ENCODE assay signal across 8 mouse cellular contexts in the genomic region with DNA sequence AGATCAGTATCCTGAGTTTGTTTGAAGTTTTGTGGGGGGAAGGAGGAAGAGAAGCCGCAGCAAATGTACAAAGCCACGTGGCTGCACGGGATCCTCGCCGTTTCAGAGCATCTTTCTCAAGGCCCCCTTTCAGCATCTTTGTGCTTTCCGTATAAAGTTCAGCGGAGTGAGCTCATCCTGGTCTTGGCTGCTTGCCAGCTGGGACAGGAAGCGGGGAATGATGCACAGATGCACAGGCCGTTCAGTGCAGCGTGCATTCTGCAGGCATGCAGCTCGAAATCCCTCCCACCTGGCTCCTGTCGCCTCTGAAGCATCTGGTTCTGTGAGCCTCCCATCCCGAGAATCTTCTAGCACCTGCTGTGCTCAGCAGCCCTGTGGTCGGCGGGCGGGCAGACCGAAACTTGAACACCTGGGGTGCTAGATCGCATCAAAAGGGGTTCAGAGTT.
DNase-seq lines count a peak whose midpoint lies in the region; ATAC-seq and TF ChIP-seq lines count a peak whose summit lies in the region.

No protein-coding gene starts in this region.

- H3K27me3 ChIP-seq in embryonic facial prominence, embryonic 10.5 days (replicated peaks; ENCODE audit: low read depth, poor library complexity, severe bottlenecking), result peaks cover 17% of the 10 kb centered on the region
- H3K27me3 ChIP-seq in heart, adult 2 months (ENCODE audit: control insufficient read depth, insufficient read depth, low read length), result no peaks in the 10 kb centered on the region
- no peaks in the 10 kb centered on the region for H3K27me3 ChIP-seq in intestine, postnatal 0 days (replicated peaks; ENCODE audit: control insufficient read depth, insufficient read depth, low read length)
- H3K27me3 ChIP-seq in limb, embryonic 12.5 days, result 0 out of 2 replicates have a peak, but pooled peaks cover 2% of the 10 kb centered on the region
- no peaks in the 10 kb centered on the region for H3K27me3 ChIP-seq in neural tube, embryonic 13.5 days

- 15% methylated on average over 18 of the region's 18 CpGs for WGBS in embryonic facial prominence, embryonic 10.5 days
- WGBS in heart, adult 2 months, result 23% methylated on average over 18 of the region's 18 CpGs
- WGBS in intestine, postnatal 0 days, result 23% methylated on average over 18 of the region's 18 CpGs
- 11% methylated on average over 18 of the region's 18 CpGs for WGBS in limb, embryonic 12.5 days
- 10% methylated on average over 18 of the region's 18 CpGs for WGBS in neural tube, embryonic 13.5 days

- H3K36me3 ChIP-seq in embryonic facial prominence, embryonic 10.5 days (replicated peaks), result no peaks in the 10 kb centered on the region
- peaks cover 21% of the 10 kb centered on the region for H3K36me3 ChIP-seq in heart, adult 2 months (ENCODE audit: control insufficient read depth, insufficient read depth, low read length)
- no peaks in the 10 kb centered on the region for H3K36me3 ChIP-seq in intestine, postnatal 0 days (ENCODE audit: control insufficient read depth, insufficient read depth)
- H3K36me3 ChIP-seq in limb, embryonic 12.5 days, result no peaks in the 10 kb centered on the region
- H3K36me3 ChIP-seq in neural tube, embryonic 13.5 days, result no peaks in the 10 kb centered on the region

- no peaks in the 10 kb centered on the region for H3K9me3 ChIP-seq in embryonic facial prominence, embryonic 10.5 days
- H3K9me3 ChIP-seq in intestine, postnatal 0 days (ENCODE audit: control insufficient read depth), result no peaks in the 10 kb centered on the region
- no peaks in the 10 kb centered on the region for H3K9me3 ChIP-seq in limb, embryonic 12.5 days
- no peaks in the 10 kb centered on the region for H3K9me3 ChIP-seq in neural tube, embryonic 13.5 days

- no peak overlapping the region; the same call in 1 of the 2 replicates for H3K4me3 ChIP-seq in embryonic facial prominence, embryonic 10.5 days
- no peak overlapping the region for H3K4me3 ChIP-seq in heart, adult 2 months
- no peak overlapping the region for H3K4me3 ChIP-seq in intestine, postnatal 0 days (ENCODE audit: low read depth, low read length)
- no peak overlapping the region for H3K4me3 ChIP-seq in limb, embryonic 12.5 days (replicated peaks)
- no peak overlapping the region for H3K4me3 ChIP-seq in neural tube, embryonic 13.5 days

- TF ChIP-seq POLR2A in heart, adult 2 months (IDR thresholded peaks at IDR 0.05; ENCODE audit: insufficient read depth, low read depth, low read length), result no peak

- H3K9ac ChIP-seq in heart, adult 2 months (ENCODE audit: low read depth, low read length), result no peak overlapping the region
- no peak overlapping the region for H3K9ac ChIP-seq in intestine, postnatal 0 days (ENCODE audit: low read depth, low read length)
- H3K9ac ChIP-seq in limb, embryonic 12.5 days (replicated peaks), result no peak overlapping the region
- H3K9ac ChIP-seq in neural tube, embryonic 13.5 days, result no peak overlapping the region

- no peak for TF ChIP-seq CTCF in heart, adult 2 months (IDR thresholded peaks at IDR 0.05)
- TF ChIP-seq CTCF in intestine, postnatal 0 days (IDR thresholded peaks at IDR 0.05; ENCODE audit: low read depth), result no peak

- ATAC-seq in intestine, postnatal 0 days, result peak; percentile 48
- ATAC-seq in limb, embryonic 12.5 days (ENCODE audit: insufficient number of reproducible peaks, insufficient read depth, low FRiP score, low TSS enrichment, low read depth), result peak; percentile 65; the same call in 1 of the 2 replicates
- ATAC-seq in neural tube, embryonic 13.5 days (ENCODE audit: low read depth), result peak; percentile 83
- no peak for ATAC-seq in granulocyte monocyte progenitor cell, adult 5-6 weeks (replicated peaks; ENCODE audit: poor library complexity, severe bottlenecking)

- TF ChIP-seq EP300 in heart, adult 2 months (IDR thresholded peaks at IDR 0.05; ENCODE audit: insufficient read depth, low read depth, low read length), result peak; percentile 35; the same call in 1 of the 2 replicates

- intact Hi-C loops in heart, adult 2 months (cut with DNase I), result no loop called here

- DNase-seq in ovary, postnatal 14 days (ENCODE audit: low spot score), result peak; percentile 37
- no peak for DNase-seq in ovary, adult 18-20 months (ENCODE audit: low spot score)
- peak; percentile 71 for DNase-seq in embryonic facial prominence, embryonic 10.5 days (ENCODE audit: low spot score)
- peak; percentile 75 to 77 for DNase-seq in heart, adult 2 months

- 0 out of 2 replicates have a peak overlapping the region, but pooled peaks have one; percentile 30 for H3K27ac ChIP-seq in embryonic facial prominence, embryonic 10.5 days (replicated peaks)
- H3K27ac ChIP-seq in heart, adult 2 months, result no peak overlapping the region; the same call in 1 of the 2 replicates
- H3K27ac ChIP-seq in intestine, postnatal 0 days (ENCODE audit: low read depth, low read length), result no peak overlapping the region
- no peak overlapping the region for H3K27ac ChIP-seq in limb, embryonic 12.5 days
- H3K27ac ChIP-seq in neural tube, embryonic 13.5 days (replicated peaks), result peak overlapping the region; percentile 56

- peaks cover 51% of the 10 kb centered on the region for H3K4me1 ChIP-seq in embryonic facial prominence, embryonic 10.5 days
- peaks cover 37% of the 10 kb centered on the region for H3K4me1 ChIP-seq in heart, adult 2 months (ENCODE audit: control insufficient read depth, insufficient read depth, low read length)
- H3K4me1 ChIP-seq in intestine, postnatal 0 days (replicated peaks; ENCODE audit: control insufficient read depth, insufficient read depth, low read length), result no peaks in the 10 kb centered on the region
- H3K4me1 ChIP-seq in limb, embryonic 12.5 days (replicated peaks), result peaks cover 49% of the 10 kb centered on the region
- peaks cover 43% of the 10 kb centered on the region for H3K4me1 ChIP-seq in neural tube, embryonic 13.5 days (replicated peaks)

- peaks cover 9% of the 10 kb centered on the region for H3K79me2 ChIP-seq in heart, adult 2 months (replicated peaks; ENCODE audit: control insufficient read depth, insufficient read depth, low read length)

- H3K4me2 ChIP-seq in intestine, postnatal 0 days (replicated peaks; ENCODE audit: low read depth), result no peak overlapping the region
- H3K4me2 ChIP-seq in limb, embryonic 12.5 days, result peak overlapping the region; percentile 35
- peak overlapping the region; percentile 33 for H3K4me2 ChIP-seq in neural tube, embryonic 13.5 days

Comparison
In these comparisons a context has a peak if more than half of its experiments do, and no peak if none do; other contexts are left out.
1. H3K27ac ChIP-seq: peak in embryonic facial prominence, embryonic 10.5 days (single experiment) and neural tube, embryonic 13.5 days (single experiment); none in heart, adult 2 months (single experiment), intestine, postnatal 0 days (single experiment) and limb, embryonic 12.5 days (single experiment).